Mouse (Mus musculus): ENCODE data around the gene Gucd1. TPM values are rescaled to one million over a fixed set of nuclear protein-coding genes. Genes with fewer than 3 reads are reported as not detected.
"Not testable (repeated sequence)": the region's sequence is repeated elsewhere in the genome, so short reads cannot be mapped to it uniquely, and the experiment has no call there.

Gucd1 gene
- polyA plus RNA-seq, 1 experiment: 20.7 TPM

DNA sequence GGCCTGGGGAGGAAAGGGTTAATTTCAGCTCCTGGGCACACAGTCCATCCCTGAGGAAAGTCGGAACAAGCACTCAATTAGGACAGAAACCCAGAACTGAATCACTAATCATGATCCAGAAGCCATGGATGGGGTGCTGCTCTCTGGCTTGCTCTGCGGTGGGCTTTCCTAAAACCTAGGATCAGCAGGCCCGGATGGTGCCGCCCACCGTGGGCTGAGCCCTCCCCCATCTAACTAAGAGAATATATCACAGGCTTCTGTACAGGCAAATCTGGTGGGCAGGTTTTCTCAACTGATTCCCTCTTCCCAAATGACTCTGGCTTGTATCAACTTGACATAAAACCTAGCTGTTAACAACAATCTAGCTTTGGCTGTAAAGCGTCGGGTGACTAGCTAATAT, 30.1 kb upstream of the Gucd1 start:
- H3K27ac ChIP-seq (ENCODE audit: insufficient read depth, low read depth, low read length): no peak overlapping the region
- TF ChIP-seq CTCF (IDR thresholded peaks at IDR 0.05; ENCODE audit: low read depth, low read length): no peak
- TF ChIP-seq POLR2A (IDR thresholded peaks at IDR 0.05; ENCODE audit: borderline replicate concordance, low read depth, low read length): no peak
- no peak overlapping the region for H3K4me3 ChIP-seq (ENCODE audit: insufficient read depth, low read length)
- H3K4me1 ChIP-seq (ENCODE audit: control insufficient read depth, insufficient read depth, low read length): no peaks in the 10 kb centered on the region

DNA sequence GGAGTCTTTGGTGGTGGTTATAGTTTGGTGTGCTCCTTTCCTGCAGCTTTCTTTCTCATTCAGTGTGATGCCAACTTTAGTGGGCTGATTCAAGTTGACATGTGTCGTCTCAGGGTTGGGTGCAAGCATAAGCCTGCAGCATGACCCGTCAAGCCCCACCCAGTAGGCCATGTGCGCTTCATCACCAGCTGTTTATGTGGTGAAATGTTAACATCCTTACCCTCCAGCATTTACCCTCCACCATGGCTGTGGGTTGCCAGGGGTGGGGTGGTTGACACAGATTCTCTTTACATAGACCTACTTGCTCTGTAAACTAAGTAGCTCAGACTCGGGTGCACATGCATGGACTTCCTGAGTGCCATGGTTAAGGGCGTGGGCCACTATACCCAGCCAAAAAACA, 18.4 kb upstream of the Gucd1 start:
- Histone ChIP-seq H3K27ac (ENCODE audit: insufficient read depth, low read depth, low read length) (no peak overlapping the region), H3K4me1 (ENCODE audit: control insufficient read depth, insufficient read depth, low read length) (peaks cover 5% of the 10 kb centered on the region), H3K4me3 (ENCODE audit: insufficient read depth, low read length) (no peak overlapping the region)
- no peak for TF ChIP-seq CTCF (IDR thresholded peaks at IDR 0.05; ENCODE audit: low read depth, low read length)

DNA sequence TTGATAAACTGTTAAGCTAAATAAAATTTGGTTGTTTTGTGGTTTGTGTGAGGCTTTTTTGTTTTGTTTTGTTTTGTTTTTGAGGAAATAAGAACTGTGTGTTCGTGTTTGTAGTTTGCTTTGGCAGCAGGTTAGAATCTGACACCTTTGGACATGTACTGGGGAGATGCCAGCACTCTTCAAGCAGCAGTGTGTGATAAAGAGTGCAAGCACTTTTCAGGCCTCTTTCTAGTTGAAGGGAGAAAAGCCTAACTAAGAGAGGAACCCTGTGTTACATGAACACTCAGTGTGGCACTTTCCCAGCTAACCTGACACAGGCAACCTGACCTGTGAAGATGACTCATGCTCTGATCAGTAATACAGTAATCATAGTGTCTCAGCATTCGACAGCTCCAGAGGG, 17.7 kb upstream of the Gucd1 start:
- no peak overlapping the region for H3K27ac ChIP-seq (ENCODE audit: insufficient read depth, low read depth, low read length)
- H3K4me1 ChIP-seq (ENCODE audit: control insufficient read depth, insufficient read depth, low read length): peaks cover 11% of the 10 kb centered on the region
- TF ChIP-seq POLR2A (IDR thresholded peaks at IDR 0.05; ENCODE audit: borderline replicate concordance, low read depth, low read length) (no peak), CTCF (IDR thresholded peaks at IDR 0.05; ENCODE audit: low read depth, low read length) (no peak)
- no peak overlapping the region for H3K4me3 ChIP-seq (ENCODE audit: insufficient read depth, low read length)

DNA sequence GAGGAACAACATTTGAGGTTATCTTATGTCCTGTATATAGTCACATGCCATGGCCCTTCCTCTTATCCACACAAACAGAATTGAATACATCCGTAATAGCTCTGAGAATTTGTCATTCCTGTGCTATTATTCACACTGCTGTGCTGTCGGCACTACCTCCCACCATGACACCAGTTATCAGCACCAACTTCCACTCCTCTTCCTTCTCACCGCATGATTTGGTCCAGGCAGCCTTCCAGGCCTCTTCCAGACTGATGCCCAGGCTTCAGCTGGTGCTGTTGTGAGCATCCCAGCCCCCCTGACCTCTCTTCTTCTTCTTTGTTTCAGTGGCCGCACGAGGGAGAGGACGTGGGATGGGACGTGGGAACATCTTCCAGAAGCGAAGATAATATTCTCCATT, 17.2 kb upstream of the Gucd1 start:
- no peak for TF ChIP-seq POLR2A (IDR thresholded peaks at IDR 0.05; ENCODE audit: borderline replicate concordance, low read depth, low read length)
- no peak for TF ChIP-seq CTCF (IDR thresholded peaks at IDR 0.05; ENCODE audit: low read depth, low read length)
- Histone ChIP-seq H3K27ac (ENCODE audit: insufficient read depth, low read depth, low read length) (no peak overlapping the region), H3K4me1 (ENCODE audit: control insufficient read depth, insufficient read depth, low read length) (peaks cover 16% of the 10 kb centered on the region), H3K4me3 (ENCODE audit: insufficient read depth, low read length) (no peak overlapping the region)

DNA sequence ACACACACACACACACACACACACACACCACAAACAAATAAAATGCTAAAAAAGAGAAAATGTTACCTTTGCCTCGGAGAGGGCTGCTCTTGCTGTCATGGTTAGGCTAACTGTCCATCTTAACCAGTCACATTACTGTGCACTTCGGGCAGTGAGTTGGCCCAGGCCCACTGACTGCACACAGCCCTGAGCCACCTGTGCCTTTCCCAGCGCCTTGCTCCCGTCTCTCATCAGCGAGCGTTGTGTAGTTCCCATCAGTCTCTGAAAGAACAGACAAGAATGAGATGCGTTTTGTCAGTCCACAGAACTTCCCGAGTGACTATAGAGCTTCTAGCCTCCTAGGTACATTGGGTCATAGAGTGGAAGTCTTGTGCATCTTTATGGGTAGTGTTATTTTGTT, 16.4 kb upstream of the Gucd1 start:
- Histone ChIP-seq H3K4me1 (ENCODE audit: control insufficient read depth, insufficient read depth, low read length) (peaks cover 19% of the 10 kb centered on the region), H3K4me3 (ENCODE audit: insufficient read depth, low read length) (no peak overlapping the region), H3K27ac (ENCODE audit: insufficient read depth, low read depth, low read length) (no peak overlapping the region)
- TF ChIP-seq POLR2A (IDR thresholded peaks at IDR 0.05; ENCODE audit: borderline replicate concordance, low read depth, low read length): no peak
- TF ChIP-seq CTCF (IDR thresholded peaks at IDR 0.05; ENCODE audit: low read depth, low read length): no peak

DNA sequence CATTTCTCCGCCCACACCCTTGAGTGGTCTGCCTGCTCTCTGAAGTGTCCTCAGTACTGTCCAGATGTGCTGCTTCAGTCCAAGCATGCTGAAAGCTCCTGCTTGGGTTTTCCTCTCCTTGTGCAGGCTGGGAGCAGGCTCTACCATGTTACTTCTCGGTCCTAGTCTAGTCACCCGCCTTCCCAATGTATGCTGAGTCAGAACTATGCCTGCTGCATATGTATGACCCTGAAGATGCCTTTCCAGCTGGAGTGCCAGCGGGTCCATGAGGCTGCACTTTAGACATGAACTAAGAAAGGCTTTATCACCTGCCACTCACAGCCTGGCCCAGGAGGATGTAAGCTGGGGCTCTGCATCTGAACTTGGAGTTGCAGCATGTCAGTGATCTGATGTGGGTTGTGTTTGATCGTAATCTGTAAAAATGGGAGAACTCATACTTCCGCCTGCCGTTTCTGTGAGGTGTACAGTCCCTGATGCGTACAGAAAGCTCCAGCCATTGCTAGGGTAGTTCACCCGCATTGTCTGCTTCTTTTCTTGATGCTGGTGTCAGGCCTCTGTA, 13.8 kb upstream of the Gucd1 start:
- H3K4me3 ChIP-seq (ENCODE audit: insufficient read depth, low read length): no peak overlapping the region
- no peak overlapping the region for H3K27ac ChIP-seq (ENCODE audit: insufficient read depth, low read depth, low read length)
- H3K4me1 ChIP-seq (ENCODE audit: control insufficient read depth, insufficient read depth, low read length): peaks cover 19% of the 10 kb centered on the region
- no peak for TF ChIP-seq CTCF (IDR thresholded peaks at IDR 0.05; ENCODE audit: low read depth, low read length)
- no peak for TF ChIP-seq POLR2A (IDR thresholded peaks at IDR 0.05; ENCODE audit: borderline replicate concordance, low read depth, low read length)

DNA sequence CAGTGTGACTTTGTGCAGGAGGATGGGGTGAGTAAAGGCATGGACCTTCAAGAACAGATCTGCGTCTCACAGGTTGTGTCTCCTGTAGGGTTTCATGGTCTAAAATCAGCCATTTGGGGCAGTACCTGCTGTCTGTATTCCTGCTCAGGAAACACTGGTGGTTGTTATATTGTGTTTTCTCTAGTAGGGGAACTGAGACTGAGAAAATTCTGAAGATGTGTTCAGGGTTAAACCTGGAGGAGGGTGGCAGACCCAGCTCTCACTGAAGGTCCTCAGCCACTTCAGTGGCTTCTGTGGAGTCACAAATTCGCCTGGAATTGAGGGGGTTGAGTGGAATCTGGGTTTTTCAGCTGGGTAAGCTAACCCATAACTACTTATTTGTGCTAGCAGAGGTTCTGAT, 12.6 kb upstream of the Gucd1 start:
- Histone ChIP-seq H3K4me3 (ENCODE audit: insufficient read depth, low read length) (no peak overlapping the region), H3K27ac (ENCODE audit: insufficient read depth, low read depth, low read length) (no peak overlapping the region), H3K4me1 (ENCODE audit: control insufficient read depth, insufficient read depth, low read length) (peaks cover 19% of the 10 kb centered on the region)
- TF ChIP-seq POLR2A (IDR thresholded peaks at IDR 0.05; ENCODE audit: borderline replicate concordance, low read depth, low read length) (no peak), CTCF (IDR thresholded peaks at IDR 0.05; ENCODE audit: low read depth, low read length) (no peak)

DNA sequence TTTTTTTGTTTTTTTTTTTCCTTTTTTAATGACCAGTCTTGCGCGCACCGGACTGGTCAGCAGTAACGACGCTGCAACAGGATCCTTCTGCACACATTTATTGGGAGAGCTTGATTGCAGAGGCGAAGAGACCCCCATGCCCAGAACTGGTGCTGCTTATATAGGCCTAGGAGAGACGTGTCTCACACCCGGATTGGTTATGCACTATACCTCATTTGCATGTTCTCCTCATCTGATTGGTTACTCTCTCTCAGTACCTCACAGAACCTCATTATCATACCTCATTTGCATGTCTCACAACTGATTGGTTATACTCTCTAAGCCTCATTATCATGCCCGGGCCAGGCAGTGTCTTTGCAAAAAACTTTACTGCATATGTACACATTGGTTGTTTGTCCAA, 7.7 kb upstream of the Gucd1 start:
- H3K4me3 ChIP-seq (ENCODE audit: insufficient read depth, low read length); H3K27ac ChIP-seq (ENCODE audit: insufficient read depth, low read depth, low read length): not testable (repeated sequence)
- peaks cover 12% of the 10 kb centered on the region for H3K4me1 ChIP-seq (ENCODE audit: control insufficient read depth, insufficient read depth, low read length)

DNA sequence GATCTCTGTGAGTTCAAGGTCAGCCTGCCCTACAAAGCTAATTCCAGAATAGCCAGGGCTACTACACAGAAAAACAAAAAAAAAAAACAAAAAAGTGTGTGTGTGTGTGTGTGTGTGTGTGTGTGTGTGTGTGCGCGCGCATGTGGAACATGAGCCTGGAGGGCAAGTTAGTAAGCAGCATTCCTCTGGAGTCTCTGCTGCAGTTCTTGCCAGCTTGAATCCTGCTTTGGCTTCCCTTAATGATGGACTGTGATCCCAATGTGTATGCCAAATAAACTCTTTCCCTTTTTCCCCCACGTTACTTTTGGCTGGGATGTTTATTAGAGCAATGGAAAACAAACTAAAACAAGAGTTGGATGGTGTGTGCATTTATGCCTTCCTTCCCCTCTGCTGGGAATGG, 3.9 kb upstream of the Gucd1 start:
- no peak overlapping the region for H3K27ac ChIP-seq (ENCODE audit: insufficient read depth, low read depth, low read length)
- H3K4me3 ChIP-seq (ENCODE audit: insufficient read depth, low read length): no peak overlapping the region
- H3K4me1 ChIP-seq (ENCODE audit: control insufficient read depth, insufficient read depth, low read length): peaks cover 19% of the 10 kb centered on the region
- TF ChIP-seq CTCF (IDR thresholded peaks at IDR 0.05; ENCODE audit: low read depth, low read length) (no peak), POLR2A (IDR thresholded peaks at IDR 0.05; ENCODE audit: borderline replicate concordance, low read depth, low read length) (no peak)

DNA sequence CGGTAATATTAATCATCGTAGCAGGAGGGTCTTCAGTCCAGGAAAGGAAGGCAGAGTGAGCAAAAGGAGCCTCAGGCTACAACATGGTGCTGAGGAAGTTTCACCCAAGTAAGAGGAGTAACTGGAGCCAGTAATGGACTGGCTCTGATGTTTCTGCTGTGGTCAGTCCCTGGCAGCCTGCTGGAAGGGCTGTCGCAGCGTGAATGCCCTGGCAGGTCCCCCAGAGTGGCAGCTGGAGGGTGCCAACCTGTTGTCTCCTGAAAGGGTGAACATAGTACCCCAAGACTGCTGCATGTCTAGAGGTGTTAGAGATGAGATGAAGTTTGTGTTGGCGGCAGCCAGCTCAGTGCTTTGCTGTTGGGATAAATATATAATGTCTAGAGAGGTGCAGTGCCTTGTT, 2.8 kb upstream of the Gucd1 start:
- no peak for TF ChIP-seq CTCF (IDR thresholded peaks at IDR 0.05; ENCODE audit: low read depth, low read length)
- TF ChIP-seq POLR2A (IDR thresholded peaks at IDR 0.05; ENCODE audit: borderline replicate concordance, low read depth, low read length): no peak
- no peak overlapping the region for H3K27ac ChIP-seq (ENCODE audit: insufficient read depth, low read depth, low read length)
- no peak overlapping the region for H3K4me3 ChIP-seq (ENCODE audit: insufficient read depth, low read length)
- H3K4me1 ChIP-seq (ENCODE audit: control insufficient read depth, insufficient read depth, low read length): peaks cover 24% of the 10 kb centered on the region

DNA sequence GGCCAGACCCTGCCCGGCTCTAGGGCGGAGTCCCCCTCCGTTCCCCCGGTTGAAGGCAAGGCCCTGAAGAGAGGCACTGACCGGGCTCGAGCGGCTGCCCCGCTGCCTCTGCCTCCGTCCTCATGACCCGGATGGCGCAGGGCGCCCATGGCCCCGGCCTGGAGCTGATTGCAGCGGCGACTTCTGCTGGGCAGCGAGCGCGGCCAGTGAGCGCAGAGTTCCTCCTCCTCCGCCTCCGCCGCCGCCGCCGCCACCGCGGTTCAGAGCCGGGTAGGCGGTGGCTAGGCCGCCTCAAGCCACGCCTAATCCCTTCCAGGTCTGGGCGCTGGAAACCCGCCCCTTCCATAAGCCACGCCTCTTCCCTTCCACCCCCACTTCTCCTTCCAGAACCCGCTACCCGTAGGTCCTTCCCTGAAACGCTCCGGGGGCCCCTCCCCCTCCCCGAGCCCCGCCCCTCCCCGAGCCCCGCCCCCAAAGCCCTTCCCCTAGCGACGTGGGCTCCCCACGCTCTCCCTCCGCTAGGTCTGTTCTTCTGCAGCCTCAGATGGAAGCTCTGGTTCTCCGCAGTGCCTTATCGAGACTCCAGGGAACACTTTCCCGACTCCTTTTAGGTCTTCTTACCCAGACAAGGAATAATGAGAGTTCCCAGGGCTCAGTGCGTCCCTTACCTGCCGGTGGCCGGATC, 557 bp downstream of the Gucd1 start, which contains the start of gene Snrpd3:
Gene Snrpd3 (plus strand): TSS at position 479 of the 685 bp plus-strand sequence.
- H3K4me3 ChIP-seq (ENCODE audit: insufficient read depth, low read length): peak within 1 kb of the TSS; percentile 78
- H3K27ac ChIP-seq (ENCODE audit: insufficient read depth, low read depth, low read length): peak within 1 kb of the TSS; percentile 97
- no peak for TF ChIP-seq CTCF (IDR thresholded peaks at IDR 0.05; ENCODE audit: low read depth, low read length)
- no peak for TF ChIP-seq POLR2A (IDR thresholded peaks at IDR 0.05; ENCODE audit: borderline replicate concordance, low read depth, low read length)
- H3K4me1 ChIP-seq (ENCODE audit: control insufficient read depth, insufficient read depth, low read length): peaks cover 46% of the 10 kb centered on the region
